Mouse (Mus musculus) urinary bladder, adult 2 months (tissue): Measurements from ENCODE around the gene Agrp. TPM values are rescaled to one million over a fixed set of nuclear protein-coding genes. Genes with fewer than 3 reads are reported as not detected.

ENCODE experiments used
- DNase-seq: peaks from one replicate; pipeline ENCODE4 v3.0.0; 2022; ENCODE audit warnings: low spot score
- polyA plus RNA-seq: library from polyadenylated mRNA; depleted of rRNA; stranded (reverse); fragments of >200 nt; gene quantifications from 2 replicates; pipeline ENCODE4 v1.2.3, GENCODE M21; 2012; rRNA removed

The Agrp gene
- polyA plus RNA-seq, 1 experiment: 0.89 TPM

GRCm38 (mm10) chr8:105518436-105519313 lies 118.5 kb downstream of the Agrp start, which contains the start of gene Hsd11b2:
TSS of gene Hsd11b2 (plus strand) at chr8:105518755.
- no peak for DNase-seq

- DNase-seq: no peak
Observed at GRCm38 (mm10) chr8:105517346-105517745, 119.8 kb downstream of the Agrp start.

Other genes with a start within 250 kb of the Agrp start
- gene Kctd19, start 223.9 kb downstream of the Agrp start, polyA plus RNA-seq: 0.06 and 0.10 TPM in 2 replicates
- gene Lrrc36, start 223.8 kb downstream of the Agrp start, polyA plus RNA-seq: 0.48 and 0.53 TPM in 2 replicates
- 84.1 and 93.7 TPM in 2 replicates for gene Tppp3, start 165.9 kb downstream of the Agrp start, polyA plus RNA-seq
- 56.7 and 64.7 TPM in 2 replicates for gene Zdhhc1, start 140.5 kb downstream of the Agrp start, polyA plus RNA-seq
- 0.49 and 0.52 TPM in 2 replicates for gene Hsd11b2, start 118.6 kb downstream of the Agrp start, polyA plus RNA-seq
- gene Atp6v0d1, start 71.3 kb downstream of the Agrp start, polyA plus RNA-seq: 144 and 148 TPM in 2 replicates
- 12.1 and 26.0 TPM in 2 replicates for gene Ripor1, start 32.1 kb downstream of the Agrp start, polyA plus RNA-seq
- 21.6 and 31.5 TPM in 2 replicates for gene Ctcf, start 825 bp downstream of the Agrp start, polyA plus RNA-seq
- 0.53 and 0.61 TPM in 2 replicates for gene Carmil2, start 48.9 kb upstream of the Agrp start, polyA plus RNA-seq
- gene Acd, start 63.7 kb upstream of the Agrp start, polyA plus RNA-seq: 18.2 and 18.8 TPM in 2 replicates
- 11.2 and 15.4 TPM in 2 replicates for gene Pard6a, start 63.8 kb upstream of the Agrp start, polyA plus RNA-seq
- not detected in 2 replicates for gene 4933405L10Rik, start 70.3 kb upstream of the Agrp start, polyA plus RNA-seq
- gene Enkd1, start 70.8 kb upstream of the Agrp start, polyA plus RNA-seq: 9.6 and 11.5 TPM in 2 replicates
- 5.2 and 5.9 TPM in 2 replicates for gene Gfod2, start 121.3 kb upstream of the Agrp start, polyA plus RNA-seq
- gene Ranbp10, start 190.0 kb upstream of the Agrp start, polyA plus RNA-seq: 17.7 and 18.2 TPM in 2 replicates
- not detected in 2 replicates for gene Tsnaxip1, start 190.3 kb upstream of the Agrp start, polyA plus RNA-seq
- gene Cenpt, start 215.9 kb upstream of the Agrp start, polyA plus RNA-seq: 14.5 and 21.2 TPM in 2 replicates
- 42.2 and 44.4 TPM in 2 replicates for gene Thap11, start 217.7 kb upstream of the Agrp start, polyA plus RNA-seq
- gene Nutf2, start 223.2 kb upstream of the Agrp start, polyA plus RNA-seq: 79.8 and 95.3 TPM in 2 replicates
- 38.1 and 44.6 TPM in 2 replicates for gene Edc4, start 243.5 kb upstream of the Agrp start, polyA plus RNA-seq